Mouse (Mus musculus): ENCODE measurements around the gene Stk26. TPM values are rescaled to one million over a fixed set of nuclear protein-coding genes. Genes with fewer than 3 reads are reported as not detected.
A peak's percentile ranks its signal among the peaks of the same experiment; 100 is the strongest.

Stk26 gene
- total and polyA plus RNA-seq, 3 experiments, result 0.04 to 0.72 (median 0.57) TPM

DNA sequence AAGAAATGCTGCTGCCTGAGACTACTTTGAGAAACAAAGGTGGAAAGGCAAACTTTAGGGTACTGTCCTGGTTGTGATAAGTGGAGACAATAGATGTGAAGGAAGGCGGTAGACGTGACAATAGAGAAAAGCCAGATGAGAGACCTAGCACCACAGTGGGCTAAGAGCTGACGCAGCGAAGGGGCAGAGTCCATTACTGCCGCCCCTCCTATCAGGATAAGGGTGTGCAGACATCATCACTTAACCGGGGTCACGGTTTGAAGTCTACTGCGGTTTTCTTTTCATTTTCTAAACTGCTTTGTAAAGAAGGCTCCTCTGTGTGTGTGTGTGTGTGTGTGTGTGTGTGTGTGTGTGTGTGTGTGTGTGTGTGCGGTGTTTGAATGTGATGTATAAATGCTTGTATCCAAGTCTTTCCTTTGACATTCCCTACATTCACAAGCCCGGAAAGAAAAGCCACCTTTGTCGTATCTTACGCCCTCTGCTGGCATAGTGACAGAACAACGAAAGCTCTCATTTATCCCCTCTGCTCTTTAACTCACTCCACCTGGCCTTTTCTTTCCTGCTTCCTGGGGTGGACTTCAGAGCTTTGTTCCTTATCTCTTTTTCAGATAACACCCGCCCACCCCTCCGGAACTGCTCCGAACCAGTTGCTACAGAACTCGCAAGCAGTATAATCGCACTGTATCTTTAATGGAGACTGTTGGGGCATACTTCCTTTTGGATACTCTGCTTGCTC, 84.0 kb downstream of the Stk26 start:
- no peak overlapping the region for H3K27ac ChIP-seq (ENCODE audit: insufficient read depth, low read depth)

DNA sequence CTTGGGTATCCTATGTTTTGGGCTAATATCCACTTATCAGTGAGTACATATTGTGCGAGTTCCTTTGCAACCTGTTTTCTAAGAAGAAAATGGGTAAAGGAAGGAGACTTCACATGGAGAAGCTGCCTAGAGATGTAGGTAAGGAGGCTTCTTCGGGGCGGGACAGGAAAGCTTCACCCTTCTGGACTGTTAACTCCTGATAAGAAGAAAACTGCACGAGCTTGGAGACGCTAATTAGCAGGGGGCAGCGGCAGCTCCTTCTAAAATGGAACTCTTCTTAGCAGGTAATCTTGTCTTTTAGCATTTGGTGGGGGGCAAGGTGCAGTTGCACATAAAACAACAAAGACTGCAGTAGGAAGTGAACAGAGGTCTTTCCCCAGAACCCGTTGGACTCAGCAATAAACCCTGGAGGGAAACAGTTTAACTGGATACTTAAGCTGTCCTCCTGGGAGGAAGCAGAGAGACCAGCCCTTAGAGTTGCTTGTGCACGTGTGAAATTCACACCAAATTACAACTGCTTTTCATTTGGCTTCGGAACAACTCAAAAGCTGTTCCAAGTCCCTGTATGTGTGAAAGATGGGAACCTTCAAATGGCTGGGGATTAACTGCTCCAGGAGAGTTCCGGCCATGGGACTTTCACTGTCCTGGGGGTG, 86.2 kb downstream of the Stk26 start:
- Histone ChIP-seq H3K27me3 (replicated peaks) (no peaks in the 10 kb centered on the region), H3K27ac (ENCODE audit: insufficient read depth, low read depth) (no peak overlapping the region), H3K79me2 (replicated peaks; ENCODE audit: control insufficient read depth, extremely low read depth, insufficient read depth, poor library complexity, severe bottlenecking) (no peaks in the 10 kb centered on the region), H3K4me2 (ENCODE audit: insufficient read depth, low read depth, poor library complexity, severe bottlenecking) (no peak overlapping the region), H3K9me3 (replicated peaks; ENCODE audit: low read length) (no peaks in the 10 kb centered on the region), H3K4me1 (ENCODE audit: control insufficient read depth in 1 of 2, insufficient read depth in 2 of 2) (no peaks in the 10 kb centered on the region), H3K36me3 (replicated peaks in 1 of 2; ENCODE audit: control insufficient read depth in 1 of 2, insufficient read depth in 1 of 2, low read length in 1 of 2) (no peaks in the 10 kb centered on the region), H3K4me3 (replicated peaks in 1 of 3; ENCODE audit: low read depth in 2 of 3, low read length in 2 of 3, poor library complexity in 1 of 3) (no peak overlapping the region), H3K9ac (ENCODE audit: insufficient read depth, low read depth) (no peak overlapping the region)
- no peak for DNase-seq (ENCODE audit: extremely low read depth)
- TF ChIP-seq TBP (conservative IDR thresholded peaks at IDR 0.05; ENCODE audit: low read depth, low read length) (no peak), SIN3A (IDR thresholded peaks at IDR 0.05; ENCODE audit: low read length) (no peak), CHD2 (IDR thresholded peaks at IDR 0.05; ENCODE audit: low read length) (no peak), POLR2AphosphoS2 (IDR thresholded peaks at IDR 0.05; ENCODE audit: low read depth, low read length) (no peak), BHLHE40 (IDR thresholded peaks at IDR 0.05; ENCODE audit: low read depth, low read length) (no peak), MEF2A (IDR thresholded peaks at IDR 0.05; ENCODE audit: borderline replicate concordance, low read depth, low read length) (no peak), USF1 (IDR thresholded peaks at IDR 0.05; ENCODE audit: low read depth, low read length) (no peak), RAD21 (IDR thresholded peaks at IDR 0.05; ENCODE audit: low read depth, low read length) (no peak)
- dilution Hi-C loops (cut with MboI; ENCODE audit: extremely low pct_ligation_motif_present, extremely low pct_unique_long_range_greater_than_20kb, low sequenced_read_pairs), result no loop called here
- in situ Hi-C loops (cut with MboI; ENCODE audit: low pct_ligation_motif_present, low pct_unique_long_range_greater_than_20kb, low sequenced_read_pairs), result no loop called here

More for the DNA sequence above, 84.0 kb downstream of the Stk26 start:
- dilution Hi-C loops (cut with MboI; ENCODE audit: extremely low pct_ligation_motif_present, extremely low pct_unique_long_range_greater_than_20kb, low sequenced_read_pairs) (no loop called here), in situ Hi-C loops (cut with MboI; ENCODE audit: low pct_ligation_motif_present, low pct_unique_long_range_greater_than_20kb, low sequenced_read_pairs) (no loop called here)
- Histone ChIP-seq H3K4me2 (ENCODE audit: insufficient read depth, low read depth, poor library complexity, severe bottlenecking) (peak overlapping the region; percentile 66), H3K27me3 (replicated peaks) (no peaks in the 10 kb centered on the region), H3K9ac (ENCODE audit: insufficient read depth, low read depth) (no peak overlapping the region), H3K9me3 (replicated peaks; ENCODE audit: low read length) (no peaks in the 10 kb centered on the region), H3K4me1 (ENCODE audit: control insufficient read depth in 1 of 2, insufficient read depth in 2 of 2) (no peaks in the 10 kb centered on the region), H3K36me3 (replicated peaks in 1 of 2; ENCODE audit: control insufficient read depth in 1 of 2, insufficient read depth in 1 of 2, low read length in 1 of 2) (no peaks in the 10 kb centered on the region), H3K4me3 (replicated peaks in 1 of 3; ENCODE audit: low read depth in 2 of 3, low read length in 2 of 3, poor library complexity in 1 of 3) (no peak overlapping the region), H3K79me2 (replicated peaks; ENCODE audit: control insufficient read depth, extremely low read depth, insufficient read depth, poor library complexity, severe bottlenecking) (no peaks in the 10 kb centered on the region)
- TF ChIP-seq RAD21 (IDR thresholded peaks at IDR 0.05; ENCODE audit: low read depth, low read length), result peak; percentile 1
- TF ChIP-seq CHD1 (IDR thresholded peaks at IDR 0.05; ENCODE audit: low read depth, low read length), result no peak
- TF ChIP-seq NELFE (IDR thresholded peaks at IDR 0.05; ENCODE audit: low read depth, low read length), result no peak
- TF ChIP-seq CTCF (conservative IDR thresholded peaks at IDR 0.05 in 1 of 2, IDR thresholded peaks at IDR 0.05 in 1 of 2; ENCODE audit: low read depth in 2 of 2, low read length in 2 of 2), result peak in 1 of 2 experiments; percentile 42; a peak in 2 of 4 replicates
- peak; percentile 36 for TF ChIP-seq SMC3 (IDR thresholded peaks at IDR 0.05; ENCODE audit: low read depth, low read length)
- no peak for TF ChIP-seq HCFC1 (IDR thresholded peaks at IDR 0.05; ENCODE audit: low read depth, low read length)
- TF ChIP-seq MYC (IDR thresholded peaks at IDR 0.05; ENCODE audit: low read depth, low read length), result no peak
- no peak for TF ChIP-seq ZNF384 (IDR thresholded peaks at IDR 0.05; ENCODE audit: low read depth, low read length)
- no peak for TF ChIP-seq MAX (IDR thresholded peaks at IDR 0.05; ENCODE audit: low read length)
- no peak for TF ChIP-seq ZC3H11A (IDR thresholded peaks at IDR 0.05; ENCODE audit: low read depth, low read length)
- TF ChIP-seq ELF1 (IDR thresholded peaks at IDR 0.05; ENCODE audit: low read depth, low read length), result no peak
- no peak for TF ChIP-seq ETS1 (conservative IDR thresholded peaks at IDR 0.05; ENCODE audit: low read depth, low read length)
- TF ChIP-seq KAT2A (IDR thresholded peaks at IDR 0.05; ENCODE audit: insufficient replicate concordance, low read length), result no peak
- TF ChIP-seq MAFK (IDR thresholded peaks at IDR 0.05; ENCODE audit: insufficient replicate concordance, low read length), result no peak
- DNase-seq (ENCODE audit: extremely low read depth), result no peak
